Mouse (Mus musculus) kidney, postnatal 4 days (tissue): ENCODE results near the gene Txn2.

Experiments used
- DNase-seq, 2 experiments: peaks; one replicate each; pipeline ENCODE4 v3.0.0; 2021; ENCODE audit warnings: mixed read lengths in 2 of 2

The Txn2 gene

DNA sequence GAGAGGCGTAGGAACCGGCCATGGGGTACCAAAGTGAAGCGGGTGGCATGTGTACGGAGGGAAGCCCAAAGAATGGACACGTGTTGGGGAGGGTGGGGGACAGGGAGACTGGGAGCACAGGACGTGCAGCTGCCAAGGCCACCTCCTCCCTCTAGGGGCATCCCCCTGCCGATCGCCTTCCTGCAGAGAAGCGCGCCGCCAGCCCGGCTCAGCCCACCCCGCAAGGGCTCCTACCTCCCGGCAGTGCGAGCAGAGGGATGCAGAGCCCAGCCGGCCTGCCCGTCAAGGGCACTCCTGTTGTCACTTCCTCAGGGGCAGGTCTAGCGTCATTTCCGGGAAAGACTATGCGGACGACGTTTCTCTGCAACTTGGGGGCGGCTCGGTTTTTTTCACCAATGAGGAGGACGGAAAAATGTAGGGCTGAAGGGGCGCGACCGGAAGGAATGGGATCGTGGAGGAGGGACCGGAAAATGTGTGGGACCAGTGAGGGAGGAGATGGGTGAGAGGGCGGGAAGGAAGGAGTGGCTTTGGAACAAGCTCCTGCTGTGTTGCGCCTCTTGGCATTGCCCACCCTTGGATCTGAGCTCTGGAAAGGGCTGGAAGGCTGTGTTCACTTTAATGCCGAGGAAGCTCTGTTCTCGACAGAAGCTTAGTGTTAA is at the start of gene Txn2:
Gene Txn2 (minus strand): TSS at position 334 of the 659 bp plus-strand sequence.
- DNase-seq: peak; percentile 94 to 97

DNA sequence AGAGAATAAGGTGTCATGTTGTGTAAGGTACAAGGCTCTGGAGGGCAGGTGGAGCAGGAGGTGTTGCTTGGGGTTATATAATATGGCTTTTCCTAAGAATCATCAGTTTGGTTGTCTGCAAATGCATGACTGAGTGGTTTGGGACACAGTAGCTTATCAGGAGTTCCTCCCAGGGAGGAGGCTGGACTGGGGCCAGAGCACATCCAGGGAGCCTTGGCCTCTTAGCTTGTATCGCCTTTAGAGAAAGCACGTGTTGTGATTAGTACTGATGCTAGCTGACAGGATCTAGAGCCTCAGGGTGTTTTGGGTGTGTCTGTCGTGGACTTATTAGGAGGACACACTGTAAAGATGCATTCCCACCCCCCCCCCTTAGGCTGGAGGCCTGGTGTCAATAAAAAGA is 48.9 kb upstream of the Txn2 start:
- DNase-seq: no peak

DNA sequence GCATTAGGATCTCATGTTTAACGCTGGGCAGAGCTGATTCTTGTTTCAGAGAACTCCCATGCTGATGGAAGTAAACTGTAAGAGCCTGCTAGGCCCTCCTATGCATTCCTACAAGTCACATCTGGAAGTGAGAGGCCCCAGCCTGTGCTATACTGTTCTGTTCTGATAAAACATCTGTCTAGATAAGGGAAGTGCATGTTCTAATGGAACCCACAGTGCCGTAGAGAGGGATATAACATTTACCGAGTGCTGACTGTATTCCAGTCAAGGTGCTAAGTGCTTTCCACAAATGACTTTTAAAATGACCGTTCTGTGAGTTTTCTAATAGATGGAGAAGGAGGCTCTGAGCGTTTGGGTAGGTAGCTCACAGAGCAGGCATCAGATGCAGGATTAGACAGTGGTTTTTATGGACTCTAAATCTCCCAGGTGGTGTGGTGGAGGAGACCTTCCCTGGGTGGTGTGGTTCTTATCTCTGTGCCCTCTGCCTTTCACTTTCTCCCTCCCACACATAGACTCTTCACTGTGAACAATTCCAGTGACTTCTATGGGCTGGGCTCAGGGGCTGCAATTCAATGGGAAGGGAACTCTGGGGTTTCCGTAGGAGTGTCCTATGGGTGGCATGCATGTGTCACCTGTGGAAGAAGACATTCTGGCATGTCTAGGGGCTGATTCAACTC is 45.5 kb upstream of the Txn2 start:
- no peak for DNase-seq

DNA sequence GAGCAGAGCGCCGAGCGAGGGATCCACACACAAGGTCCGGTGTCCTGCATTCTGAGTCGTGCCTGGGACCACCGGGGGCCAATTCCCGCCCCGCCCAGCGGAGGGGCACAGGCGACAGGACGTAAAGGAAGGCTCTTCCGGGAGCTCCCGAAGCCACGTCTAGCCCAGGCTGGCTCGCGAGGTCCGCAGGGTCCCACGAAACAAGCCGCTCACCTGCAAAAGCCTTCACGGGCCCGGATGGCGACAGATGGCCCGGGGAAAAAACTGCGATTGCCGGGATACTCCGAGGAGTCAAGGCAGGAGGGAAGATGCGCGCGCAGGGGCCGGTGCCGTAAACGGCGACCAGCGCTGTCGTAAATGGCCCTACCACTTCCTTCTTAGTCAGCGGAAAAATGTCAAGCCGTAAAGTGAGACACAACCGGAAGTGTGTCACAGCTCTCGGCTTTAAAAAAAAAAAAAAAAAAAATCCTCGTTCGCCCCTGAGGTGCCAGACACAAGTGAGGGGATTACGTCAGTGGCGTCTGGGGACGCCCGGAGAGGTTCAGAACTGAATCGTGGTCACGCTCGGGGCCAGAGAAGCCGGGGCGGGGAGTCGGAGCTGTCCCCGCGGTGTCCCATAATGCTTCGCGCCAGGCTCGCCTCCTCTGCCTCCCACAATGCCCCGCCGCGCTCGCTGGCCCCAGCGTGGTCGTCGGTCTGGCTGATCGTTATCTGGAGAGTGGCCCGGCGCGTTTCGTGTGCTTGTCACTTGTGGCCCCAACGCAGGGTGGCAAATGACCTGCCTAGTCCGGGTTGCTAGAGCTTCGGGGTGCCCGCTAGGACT is 41.9 kb upstream of the Txn2 start, which contains the start of gene Eif3d:
Gene Eif3d (minus strand): TSS at position 344 of the 823 bp plus-strand sequence.
- DNase-seq: peak; percentile 98

DNA sequence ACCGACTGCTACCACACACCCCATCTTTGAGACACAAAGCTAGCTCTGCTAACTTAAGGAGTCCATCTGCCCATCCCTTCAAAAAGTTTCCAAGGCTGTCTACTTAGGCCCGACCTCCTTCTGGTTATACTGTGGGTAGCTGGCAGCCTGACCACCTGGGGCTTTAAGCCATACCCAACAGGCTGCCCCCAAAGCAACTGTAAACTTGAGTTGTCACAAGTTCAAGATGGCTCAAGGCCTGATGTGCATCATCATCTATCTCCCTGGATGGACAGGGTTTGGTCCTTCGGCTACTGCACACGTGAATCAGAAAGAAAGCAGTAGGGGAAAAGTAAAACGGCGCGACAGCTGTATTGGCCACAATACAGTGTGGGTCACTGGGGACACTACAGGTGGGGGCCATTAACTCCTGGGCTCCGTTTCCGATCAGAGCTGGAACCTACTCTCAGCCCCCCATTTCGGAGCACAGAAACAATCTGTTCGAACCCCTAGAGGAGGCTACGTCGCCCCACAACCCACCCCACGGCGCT is 41.2 kb upstream of the Txn2 start:
- no peak for DNase-seq

DNA sequence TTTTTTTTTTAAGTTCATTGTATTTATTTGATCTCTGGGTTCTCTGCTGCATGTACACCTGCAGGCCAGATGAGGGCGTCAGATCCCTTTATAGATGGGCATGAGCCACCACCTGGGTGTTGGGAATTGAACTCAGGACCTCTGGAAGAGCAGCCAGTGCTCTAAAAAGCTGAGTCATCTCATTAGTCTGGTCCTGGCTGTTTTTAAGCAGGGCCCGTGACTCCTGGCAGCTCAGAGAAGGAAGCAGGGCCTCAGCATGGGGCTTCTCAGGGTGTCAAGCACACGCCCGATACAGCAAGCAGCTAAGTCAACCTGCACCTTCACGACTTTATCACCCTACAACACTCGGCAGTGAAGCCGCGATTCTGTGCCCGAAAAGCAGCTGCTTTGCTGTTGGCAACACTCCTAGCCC is 36.3 kb upstream of the Txn2 start:
- DNase-seq: no peak

DNA sequence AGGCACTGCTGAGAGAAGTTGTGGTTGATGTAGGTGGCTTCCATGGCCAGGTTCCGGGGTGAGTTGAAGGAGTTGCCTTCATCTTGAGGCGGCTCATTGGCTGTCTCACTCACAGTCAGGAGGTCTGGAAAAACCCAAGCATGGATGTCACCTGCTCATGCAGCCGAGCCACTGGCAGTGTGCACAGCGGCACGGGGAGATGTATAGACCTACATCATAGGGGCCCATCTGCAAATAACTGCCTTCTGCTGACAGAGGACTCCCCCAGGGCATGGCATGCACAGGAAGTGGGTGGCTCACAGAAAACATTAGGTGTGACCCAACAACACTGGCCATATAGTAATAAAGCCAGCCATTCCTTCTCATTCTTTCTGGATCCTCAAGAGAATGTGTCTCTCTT is 33.6 kb upstream of the Txn2 start:
- no peak for DNase-seq

DNA sequence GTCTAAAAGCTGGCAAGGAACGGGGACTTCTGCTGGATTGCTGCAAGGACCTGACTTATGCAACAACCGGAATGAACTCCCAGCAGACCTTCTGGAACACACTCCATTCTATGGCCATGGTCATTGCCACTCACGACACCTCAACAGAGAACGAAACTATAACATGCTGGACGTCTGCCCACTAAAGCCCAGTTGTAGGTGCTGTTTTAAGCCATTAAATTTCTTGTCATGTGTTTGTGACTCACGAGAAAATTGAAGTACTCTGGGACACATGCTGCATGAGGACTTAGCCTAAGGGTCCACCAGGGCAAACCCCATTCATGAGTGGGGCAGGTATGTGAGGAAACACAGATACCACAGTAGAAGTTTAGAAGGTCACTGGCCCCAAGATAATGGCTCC is 31.9 kb upstream of the Txn2 start:
- DNase-seq: no peak

DNA sequence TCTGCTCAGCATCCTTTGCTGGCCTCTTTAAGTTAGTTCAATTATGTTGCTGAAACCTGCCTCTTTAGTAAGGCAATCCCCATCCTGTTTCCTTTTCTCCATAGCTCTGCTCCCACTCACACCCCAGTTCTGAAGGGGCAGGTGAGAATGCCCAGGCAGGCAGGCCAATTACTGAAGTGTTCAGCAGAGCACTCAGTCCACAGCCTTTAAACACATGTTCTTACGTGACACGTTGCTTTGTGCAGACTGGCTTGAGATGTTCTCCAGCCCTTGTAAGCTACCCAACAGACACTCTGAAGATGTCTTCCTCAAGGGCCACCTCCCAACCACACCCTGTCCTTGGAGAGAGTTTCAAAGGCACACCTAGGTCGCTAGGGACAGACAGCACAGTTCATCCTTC is 29.3 kb upstream of the Txn2 start:
- no peak for DNase-seq

DNA sequence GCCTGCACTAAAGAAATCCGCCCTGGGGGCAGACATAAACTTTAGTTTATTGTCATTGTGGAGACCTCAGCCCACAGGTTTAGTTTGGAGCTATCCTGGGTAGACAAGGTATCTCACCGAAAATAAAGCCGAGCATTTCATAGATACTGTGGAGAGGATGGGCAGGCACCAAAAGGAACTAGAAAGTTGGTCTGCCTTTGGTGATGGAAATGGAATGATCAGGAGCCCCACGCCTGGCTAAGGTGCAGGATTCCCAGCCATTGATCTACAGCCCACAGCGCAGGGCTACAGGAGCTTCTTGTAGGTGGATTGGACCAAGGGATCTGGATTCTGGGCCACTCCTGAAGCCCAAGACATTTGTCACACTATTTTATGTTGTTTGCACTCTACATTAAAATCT is 28.8 kb upstream of the Txn2 start:
- no peak for DNase-seq

DNA sequence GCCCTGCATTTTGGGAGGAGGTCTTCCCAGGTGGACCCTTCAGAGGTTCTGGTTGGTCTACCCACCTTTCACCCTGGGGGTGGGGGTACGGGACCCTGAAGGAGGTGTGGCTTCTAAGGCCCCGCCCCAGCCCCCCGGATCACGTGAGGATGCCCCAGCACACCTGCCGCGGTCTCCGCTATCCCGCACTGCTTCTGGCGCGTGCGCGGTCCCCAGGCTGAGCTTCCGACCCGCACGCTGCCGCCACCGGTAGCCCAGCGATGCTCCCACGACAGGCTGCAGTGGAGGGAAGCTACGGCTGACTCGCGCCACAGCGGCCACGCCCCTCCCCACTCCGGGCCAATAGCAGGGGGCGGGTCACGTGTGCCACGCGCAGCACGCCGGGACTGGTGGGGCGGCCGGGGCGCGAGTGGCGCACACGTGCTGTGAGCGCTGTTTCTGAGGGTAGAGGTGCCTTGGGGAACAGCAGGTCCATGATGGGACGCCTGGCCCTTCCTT is 27.6 kb upstream of the Txn2 start, which contains the start of gene Foxred2:
Gene Foxred2 (minus strand): TSS at position 319 of the 498 bp plus-strand sequence.
- DNase-seq: peak; percentile 85 to 92

DNA sequence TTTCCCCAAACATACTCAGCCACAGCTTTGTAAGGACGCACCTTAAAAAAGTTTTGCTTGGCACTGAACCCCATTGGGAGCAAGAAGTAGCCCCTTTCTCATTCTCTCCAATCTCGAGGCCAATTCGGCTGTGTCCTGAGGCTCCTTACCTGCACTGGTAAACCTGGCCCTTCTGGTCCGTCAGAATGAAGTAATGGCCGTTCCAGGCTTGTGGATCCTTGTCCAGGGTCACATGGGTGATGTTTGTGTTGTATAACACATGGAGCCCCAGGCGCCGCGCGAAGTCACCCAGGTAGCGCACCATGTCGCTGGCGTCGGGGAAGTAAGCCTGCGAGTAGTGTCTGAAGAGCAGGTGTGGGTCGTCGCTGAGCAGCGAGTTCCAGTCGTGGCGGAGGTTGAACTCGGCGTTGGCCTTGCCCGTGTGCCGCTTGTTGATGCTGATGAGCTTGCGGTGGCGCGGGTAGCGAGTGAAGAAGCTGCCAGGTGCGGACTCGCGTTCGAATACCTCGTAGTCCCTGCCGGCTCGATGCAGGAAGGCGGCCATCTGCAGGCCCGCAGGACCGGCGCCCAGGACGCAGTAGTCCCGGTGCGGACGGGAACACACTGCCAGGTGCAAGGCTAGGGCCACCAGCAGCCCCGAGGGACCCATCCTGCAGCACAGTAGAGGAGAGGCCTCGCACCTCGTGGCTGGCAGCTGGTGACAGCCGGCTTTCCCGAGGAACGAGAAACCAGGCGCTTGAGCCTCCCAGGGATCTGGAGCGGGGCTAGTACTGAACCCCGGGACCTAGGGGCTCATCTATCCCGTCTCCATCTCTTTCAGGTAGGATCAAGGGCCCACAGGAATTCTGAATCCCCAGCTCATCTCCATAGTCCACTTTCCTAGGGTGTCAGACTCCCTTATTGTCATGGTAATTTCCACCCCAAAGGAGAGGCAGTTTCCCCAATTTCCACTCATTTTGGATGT is 26.9 kb upstream of the Txn2 start:
- peak; percentile 17 to 29 for DNase-seq

DNA sequence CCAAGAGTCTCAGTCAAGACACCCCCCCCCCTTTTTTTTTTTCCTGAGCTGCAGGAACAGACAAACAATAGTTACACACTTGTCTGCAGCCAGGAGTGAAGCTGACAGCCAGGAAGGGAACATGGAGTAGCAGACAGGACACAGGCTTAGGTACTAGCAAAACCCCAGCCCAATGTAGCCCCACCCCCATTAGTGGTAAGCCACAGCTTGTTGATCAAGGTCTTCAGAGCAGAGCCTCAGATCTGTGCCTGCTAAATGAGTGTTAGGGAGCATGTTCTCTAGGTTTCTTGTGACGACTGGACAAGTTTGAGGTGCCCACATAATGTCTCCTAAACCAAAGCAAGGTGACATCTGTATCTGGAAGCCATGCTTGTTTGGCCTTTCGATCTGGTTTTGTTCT is 25.6 kb upstream of the Txn2 start:
- no peak for DNase-seq

DNA sequence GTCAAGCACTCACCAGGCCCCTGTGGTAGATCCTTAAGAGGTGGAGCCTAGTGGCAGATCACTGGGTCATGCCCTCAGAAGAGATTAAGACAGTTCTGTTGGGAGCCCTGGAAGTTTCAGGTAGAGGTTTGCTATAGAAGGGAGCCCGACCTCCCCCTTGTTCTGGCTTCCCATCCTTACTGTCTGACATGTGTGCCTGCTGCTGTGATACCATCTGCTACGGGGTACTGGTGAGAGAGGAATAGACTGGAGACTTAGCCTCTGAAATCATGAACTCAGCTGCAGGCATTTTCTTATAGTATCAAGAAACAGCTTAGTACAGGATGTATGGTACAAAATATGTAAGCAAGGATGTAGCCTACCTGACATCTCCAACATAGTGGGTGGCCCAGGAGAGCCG is 24.1 kb upstream of the Txn2 start:
- no peak for DNase-seq

DNA sequence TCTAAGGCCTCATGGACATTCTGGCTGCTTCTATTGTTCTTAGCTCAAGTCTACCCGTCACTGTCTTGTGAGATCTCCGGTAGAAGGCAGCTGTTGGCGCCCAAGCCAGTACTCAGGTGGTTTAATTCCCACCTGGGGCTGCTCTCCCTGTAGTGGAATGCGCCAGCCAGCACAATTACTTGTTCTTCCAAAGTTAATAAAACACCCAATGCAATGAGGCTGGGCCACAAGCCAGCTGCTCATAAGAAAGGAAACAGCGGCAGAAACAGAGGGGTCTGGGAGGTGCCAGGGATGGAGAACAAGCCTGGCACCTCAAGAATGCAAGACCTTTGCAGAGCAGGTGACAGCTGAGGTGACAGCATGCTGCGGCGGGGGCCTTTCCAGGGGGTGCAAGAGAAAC is 20.3 kb upstream of the Txn2 start:
- peak; percentile 25 to 39 for DNase-seq

DNA sequence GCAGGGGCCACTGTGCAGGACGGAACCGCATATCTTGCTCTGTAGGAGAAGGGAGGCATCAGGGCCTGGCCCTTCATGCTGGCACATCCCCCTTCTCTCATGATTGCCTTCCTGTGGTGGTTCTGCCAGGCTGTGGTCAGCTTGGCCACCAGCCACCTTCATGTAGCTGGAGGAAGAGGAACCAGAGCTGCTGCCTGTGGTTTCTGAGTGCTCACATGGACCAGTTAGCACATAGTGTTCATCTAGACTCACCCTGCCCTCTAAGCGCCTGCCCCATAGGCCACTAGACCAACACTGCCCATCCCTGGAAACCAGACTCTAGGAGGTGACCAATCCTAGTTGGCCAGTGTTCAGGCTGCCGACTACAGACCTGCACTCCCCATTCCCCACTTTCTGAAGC is 16.9 kb upstream of the Txn2 start:
- DNase-seq: no peak

DNA sequence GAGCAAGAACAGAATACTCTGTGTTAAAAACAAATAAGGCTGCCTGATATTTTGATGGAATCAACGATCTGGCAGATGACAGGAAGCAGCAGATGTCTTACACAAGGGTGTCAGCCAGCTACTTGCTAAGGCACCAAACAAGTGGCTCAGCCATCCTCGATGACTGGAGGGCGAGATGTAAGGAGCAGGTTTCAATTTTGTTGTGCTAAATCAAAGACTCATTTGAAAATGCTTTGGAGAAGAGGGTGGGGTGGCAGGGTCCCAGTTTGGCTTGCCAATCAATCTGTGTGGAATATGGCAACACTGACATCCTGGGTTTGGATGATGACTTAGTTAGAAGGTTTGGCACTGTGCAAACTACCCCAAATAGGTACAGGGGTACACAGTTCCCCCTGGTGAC is 12.8 kb upstream of the Txn2 start:
- no peak for DNase-seq

DNA sequence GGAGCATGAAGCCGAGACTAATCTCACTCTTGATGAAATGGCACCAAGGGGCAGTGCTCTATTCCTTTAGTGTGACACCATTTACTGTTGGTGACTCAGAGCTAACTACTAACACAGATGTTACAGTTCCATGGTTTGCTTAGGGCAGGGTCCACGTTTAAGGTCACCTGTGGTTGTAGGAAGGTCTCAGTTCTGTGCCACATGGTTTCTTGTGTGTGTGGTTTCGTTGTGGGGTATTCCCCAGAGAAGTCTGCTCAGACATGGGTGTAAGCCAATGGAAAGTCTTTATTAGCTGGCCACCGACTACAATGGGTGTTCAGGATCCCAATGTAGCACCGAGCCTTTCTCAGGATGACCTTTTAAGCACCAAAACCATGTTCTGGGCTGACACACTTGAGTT is 9.7 kb upstream of the Txn2 start:
- no peak for DNase-seq

DNA sequence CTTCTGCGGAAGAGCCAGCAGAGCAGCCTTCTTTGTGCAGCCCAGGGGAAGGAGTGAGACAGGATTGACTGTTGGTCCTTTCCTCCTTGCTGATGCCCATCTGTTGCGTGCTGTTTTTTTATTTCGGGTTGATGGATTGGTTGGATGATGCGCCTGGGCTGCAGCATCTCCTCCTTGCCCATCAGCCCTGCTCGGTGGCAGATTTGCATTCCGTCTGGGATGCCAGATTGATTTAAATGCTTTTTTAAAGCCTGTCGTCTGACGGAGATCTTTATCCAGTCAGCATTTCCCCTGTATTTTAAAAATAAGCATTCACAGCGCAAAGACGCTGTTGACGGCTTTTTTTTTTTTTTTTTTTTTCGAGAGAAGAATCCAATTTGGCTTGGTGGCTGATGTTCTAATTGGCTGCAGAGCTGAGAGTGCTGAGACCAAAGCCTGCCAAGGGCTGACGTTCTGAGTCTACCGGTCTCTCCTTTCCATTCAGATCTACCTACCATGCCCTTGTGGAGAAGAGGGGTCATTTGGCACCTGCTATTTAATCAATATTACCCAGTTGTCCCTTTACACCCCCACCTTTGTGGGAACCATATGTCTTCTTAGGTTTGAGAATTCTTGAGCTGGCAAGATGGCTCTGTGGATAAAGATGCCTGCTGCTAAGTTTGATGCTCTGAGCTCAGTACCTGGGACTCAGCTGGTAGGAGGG is 7.0 kb upstream of the Txn2 start:
- no peak for DNase-seq

DNA sequence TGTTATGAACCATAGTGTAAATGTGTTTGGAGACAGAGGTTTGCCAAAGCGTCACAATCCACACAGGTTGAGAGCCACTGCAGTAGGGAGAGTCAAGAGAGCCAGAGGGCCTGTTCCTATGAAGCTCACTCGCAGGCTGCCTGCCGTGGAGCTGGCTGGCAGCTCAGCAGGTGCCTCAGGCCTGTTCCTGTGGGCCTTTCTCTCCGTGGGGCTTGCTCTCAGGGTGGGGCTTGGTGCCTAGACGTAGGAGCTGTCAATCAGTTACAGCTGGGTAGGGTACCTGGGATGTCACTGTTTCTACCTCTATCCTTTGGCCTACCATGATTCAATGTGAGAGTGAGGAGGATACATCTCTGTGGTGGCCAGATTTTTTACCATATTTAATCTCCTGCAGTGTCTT is 6.2 kb upstream of the Txn2 start:
- DNase-seq: no peak

DNA sequence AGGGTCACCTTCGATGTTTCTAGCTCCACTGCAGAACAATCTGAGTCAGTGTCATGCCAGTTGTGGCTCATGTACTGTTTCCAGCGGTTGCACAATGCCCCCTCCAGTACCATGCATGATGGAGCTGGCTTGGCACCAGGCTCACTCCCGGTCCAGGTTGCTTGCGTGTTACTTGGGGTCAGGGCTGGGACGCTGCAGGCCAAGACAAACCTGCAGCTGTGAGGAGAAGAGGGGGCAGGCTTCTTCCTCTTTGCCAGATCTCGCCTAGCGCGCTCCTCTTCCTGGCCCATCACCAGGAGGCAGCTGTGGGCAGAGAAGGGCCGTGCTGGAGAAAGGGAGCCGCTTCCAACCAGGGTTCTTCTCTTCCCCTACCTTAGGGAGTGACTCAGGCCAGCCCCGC is 5.5 kb upstream of the Txn2 start:
- DNase-seq: peak in 1 of 2 experiments; percentile 27
